Mouse (Mus musculus) forebrain, embryonic 15.5 days (tissue): ENCODE results near the gene Ifitm1. TPM values are rescaled to one million over a fixed set of nuclear protein-coding genes. Genes with fewer than 3 reads are reported as not detected.
"Not testable (repeated sequence)": the region's sequence is repeated elsewhere in the genome, so short reads cannot be mapped to it uniquely, and the experiment has no call there.

Experiments used
- ATAC-seq: fragments of 200-750 bp; cut with Nextera tagmentation; replicated peaks from 2 replicates; pipeline ENCODE4 v1.8.0; 2017; ENCODE audit warnings: mild to moderate bottlenecking, moderate TSS enrichment, moderate library complexity
- H3K27ac ChIP-seq: fragments of 300-500 bp; sonication (generic); replicated peaks from 2 replicates; pipeline ENCODE4 v1.5.1; 2015; ENCODE audit warnings: mild to moderate bottlenecking, inconsistent platforms
- H3K27me3 ChIP-seq: fragments of 300-500 bp; sonication (generic); 2 replicates; pipeline ENCODE4 v1.6.1; 2015; ENCODE audit warnings: inconsistent platforms
- H3K36me3 ChIP-seq: fragments of 300-500 bp; sonication (generic); 2 replicates; pipeline ENCODE4 v1.6.1; 2015; ENCODE audit warnings: mild to moderate bottlenecking, inconsistent platforms
- H3K4me1 ChIP-seq: fragments of 300-500 bp; sonication (generic); 2 replicates; pipeline ENCODE4 v1.6.1; 2015; ENCODE audit warnings: inconsistent platforms
- H3K4me2 ChIP-seq: fragments of 300-500 bp; sonication (generic); replicated peaks from 2 replicates; pipeline ENCODE4 v1.6.1; 2015; ENCODE audit warnings: mild to moderate bottlenecking, inconsistent platforms
- H3K4me3 ChIP-seq: fragments of 300-500 bp; sonication (generic); 2 replicates; pipeline ENCODE4 v1.5.1; 2015; ENCODE audit warnings: mild to moderate bottlenecking, inconsistent platforms
- H3K9ac ChIP-seq: fragments of 300-500 bp; sonication (generic); replicated peaks from 2 replicates; pipeline ENCODE4 v1.6.1; 2015; ENCODE audit warnings: mild to moderate bottlenecking, inconsistent platforms
- H3K9me3 ChIP-seq: fragments of 300-500 bp; sonication (generic); 2 replicates; pipeline ENCODE4 v1.6.1; 2016; ENCODE audit warnings: inconsistent platforms
- WGBS: fragments of 180-500 bp; shearing (Covaris S2); methylation state at CpG from one replicate; pipeline ENCODE4 v1.1.7; 2015; ENCODE audit warnings: mixed read lengths; 5-methylcytosine and 5-hydroxymethylcytosine counted together
- polyA plus RNA-seq: library from polyadenylated mRNA; unstranded; fragments of >200 nt; fragmentation: Nextera tagmentation; extraction: Ambion mirVana; gene quantifications from 2 replicates; pipeline ENCODE4 v1.2.1, GENCODE M21; 2015

Gene Ifitm1
- polyA plus RNA-seq, 1 experiment from 2014 or later: 6.5 TPM

DNA sequence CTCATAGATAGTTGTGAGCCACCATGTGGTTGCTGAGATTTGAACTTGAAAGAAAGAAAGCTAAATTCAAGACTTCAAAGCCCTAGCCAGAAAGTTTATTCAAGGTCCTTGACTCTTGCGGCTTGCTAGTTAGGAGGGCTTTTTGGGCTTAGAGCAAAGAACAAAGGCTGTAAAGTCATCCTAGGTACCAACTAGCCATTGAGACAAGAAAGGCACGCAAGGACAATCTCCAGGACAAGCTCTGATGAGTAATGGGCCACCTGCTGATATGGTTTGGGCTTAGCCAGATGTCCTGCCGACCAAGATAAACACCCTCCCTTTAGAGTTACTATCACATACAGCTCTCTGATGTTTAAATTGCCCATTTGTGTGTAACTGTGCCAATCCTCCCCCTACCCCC is 1.7 kb downstream of the Ifitm1 start:
- not testable (repeated sequence) for ATAC-seq

DNA sequence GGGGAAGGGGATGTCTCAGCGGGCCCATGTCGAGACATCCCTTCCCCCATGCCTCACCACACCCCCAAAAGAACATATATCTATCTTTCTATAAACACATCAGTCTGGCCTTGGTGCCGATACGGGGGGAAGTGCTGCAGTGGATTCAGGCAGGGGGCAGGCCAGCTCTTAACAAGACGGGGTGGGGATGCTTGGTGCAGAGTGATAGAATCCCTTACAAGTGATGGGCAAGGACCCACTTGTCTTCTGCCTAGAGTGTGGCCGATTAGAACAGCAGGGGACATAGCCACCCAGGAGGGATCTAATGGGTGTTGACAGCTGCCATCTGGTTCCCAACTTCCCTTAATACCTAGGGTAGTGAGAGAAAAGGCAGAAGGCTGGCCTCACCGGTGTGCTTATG is 3.9 kb downstream of the Ifitm1 start:
- H3K4me3 ChIP-seq: no peak overlapping the region
- H3K9me3 ChIP-seq: no peaks in the 10 kb centered on the region
- no peaks in the 10 kb centered on the region for H3K27me3 ChIP-seq
- no peak overlapping the region for H3K4me2 ChIP-seq
- H3K4me1 ChIP-seq: no peaks in the 10 kb centered on the region
- WGBS: 52% methylated on average over 7 of the region's 7 CpGs
- no peaks in the 10 kb centered on the region for H3K36me3 ChIP-seq
- H3K27ac ChIP-seq: no peak overlapping the region
- no peak overlapping the region for H3K9ac ChIP-seq
- no peak for ATAC-seq

More for the DNA sequence above, 1.7 kb downstream of the Ifitm1 start:
- not testable (repeated sequence) for H3K4me3 ChIP-seq, H3K36me3 ChIP-seq, H3K4me2 ChIP-seq, H3K9me3 ChIP-seq, H3K27ac ChIP-seq, H3K4me1 ChIP-seq, H3K27me3 ChIP-seq, H3K9ac ChIP-seq
- WGBS: 24% methylated on average over 3 of the region's 3 CpGs

DNA sequence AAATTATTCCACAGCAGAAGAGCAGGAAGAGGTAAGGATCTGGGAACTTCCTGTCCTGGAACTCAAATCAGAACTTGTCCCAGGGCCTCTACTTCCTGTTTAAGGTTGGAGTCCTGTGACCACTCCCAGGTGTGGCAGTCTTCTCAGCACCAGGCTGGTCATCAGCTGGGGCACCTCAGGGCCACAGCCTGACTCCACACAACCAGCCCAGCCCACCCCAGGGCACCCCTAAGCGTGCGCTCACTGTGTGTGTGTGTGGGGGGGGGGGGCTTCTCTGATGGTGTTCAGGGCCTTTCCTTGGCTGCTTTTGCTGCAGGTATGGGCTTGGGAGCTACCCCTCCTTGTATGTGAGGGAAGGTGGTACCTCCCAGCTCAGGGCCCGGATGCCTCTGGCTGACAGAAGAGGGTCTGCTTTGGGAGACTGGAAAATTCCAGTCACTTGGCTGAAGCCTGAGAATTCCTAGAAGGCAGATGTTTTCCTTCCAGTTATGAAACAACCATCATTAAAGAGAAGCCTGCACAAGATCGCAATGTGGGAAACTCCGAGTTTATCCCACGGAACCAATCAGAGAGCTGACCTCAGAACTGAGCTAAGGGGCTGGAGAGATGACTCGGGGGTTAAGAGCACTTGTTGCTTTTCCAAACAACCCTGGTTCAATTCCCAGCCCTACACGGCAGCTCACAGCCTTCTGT is 4.6 kb downstream of the Ifitm1 start:
- WGBS: 89% methylated on average over 8 of the region's 8 CpGs
- ATAC-seq: no peak

DNA sequence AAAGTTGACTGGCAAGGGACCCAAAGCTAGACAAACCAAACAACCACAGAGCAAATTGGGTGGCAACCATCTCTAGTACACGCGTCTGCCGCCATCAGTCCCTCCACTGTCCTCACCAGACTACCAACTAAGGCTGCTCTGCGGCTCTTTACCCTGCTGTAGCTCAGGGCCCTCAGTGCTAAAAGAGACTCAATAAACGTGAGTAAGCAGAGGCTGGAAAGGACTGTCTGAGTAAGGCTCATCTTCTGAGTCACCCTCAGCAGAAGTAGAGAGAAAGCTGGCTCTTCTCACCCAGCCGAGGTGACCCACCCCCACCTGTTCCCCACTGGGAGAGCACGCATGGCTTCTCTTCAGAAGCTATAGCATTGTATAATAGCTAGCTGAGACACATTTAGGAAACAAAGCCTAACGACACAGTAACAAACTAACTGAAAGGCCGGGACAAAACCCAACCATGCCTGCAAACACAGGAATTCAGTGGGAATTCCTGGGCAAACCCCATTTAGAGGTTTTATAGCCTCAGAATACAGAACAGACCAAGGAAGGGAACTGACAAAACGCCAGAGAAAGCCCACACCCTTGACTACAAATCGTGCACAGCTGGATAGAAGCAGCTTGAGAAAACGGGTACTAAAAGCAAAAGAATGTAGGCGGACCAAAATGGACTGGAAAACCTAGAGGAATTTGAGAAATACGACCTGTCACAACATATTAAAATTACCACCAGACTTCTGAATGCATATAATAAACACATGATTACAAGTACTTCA is 6.6 kb downstream of the Ifitm1 start:
- no peak overlapping the region for H3K4me2 ChIP-seq
- no peaks in the 10 kb centered on the region for H3K9me3 ChIP-seq
- no peaks in the 10 kb centered on the region for H3K36me3 ChIP-seq
- H3K4me1 ChIP-seq: no peaks in the 10 kb centered on the region
- no peak overlapping the region for H3K4me3 ChIP-seq
- WGBS: 23% methylated on average over 14 of the region's 14 CpGs
- H3K27me3 ChIP-seq: no peaks in the 10 kb centered on the region
- no peak for ATAC-seq
- H3K9ac ChIP-seq: no peak overlapping the region
- H3K27ac ChIP-seq: no peak overlapping the region

More for the DNA sequence above, 4.6 kb downstream of the Ifitm1 start:
- Histone ChIP-seq H3K36me3 (no peaks in the 10 kb centered on the region), H3K27ac (no peak overlapping the region), H3K4me1 (no peaks in the 10 kb centered on the region), H3K4me3 (no peak overlapping the region), H3K9ac (no peak overlapping the region), H3K27me3 (no peaks in the 10 kb centered on the region), H3K4me2 (no peak overlapping the region), H3K9me3 (no peaks in the 10 kb centered on the region)

DNA sequence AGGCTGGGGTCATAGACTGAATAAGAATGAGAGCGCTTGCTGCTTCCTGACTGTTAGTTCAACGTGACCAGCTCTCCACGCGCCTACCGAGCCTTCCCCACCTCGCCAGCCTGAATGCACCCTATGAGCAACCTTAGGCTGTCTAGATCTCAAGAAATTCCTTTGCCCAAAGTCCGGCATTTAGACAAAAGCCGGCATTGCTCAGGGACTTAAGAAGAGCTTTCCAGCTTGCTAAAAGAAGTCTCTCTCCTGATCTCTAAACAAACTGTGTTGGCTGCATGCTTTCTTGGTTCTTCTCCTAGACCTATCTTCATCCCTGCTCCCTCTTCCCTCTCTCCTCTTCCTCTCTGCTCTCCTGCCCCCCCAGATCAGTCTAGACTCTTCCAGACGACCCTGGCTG is 7.9 kb downstream of the Ifitm1 start:
- Histone ChIP-seq H3K4me1 (no peaks in the 10 kb centered on the region), H3K27ac (no peak overlapping the region), H3K9ac (no peak overlapping the region), H3K4me2 (no peak overlapping the region), H3K27me3 (no peaks in the 10 kb centered on the region), H3K36me3 (no peaks in the 10 kb centered on the region), H3K4me3 (no peak overlapping the region), H3K9me3 (no peaks in the 10 kb centered on the region)
- ATAC-seq: no peak
- 13% methylated on average over 9 of the region's 9 CpGs for WGBS

DNA sequence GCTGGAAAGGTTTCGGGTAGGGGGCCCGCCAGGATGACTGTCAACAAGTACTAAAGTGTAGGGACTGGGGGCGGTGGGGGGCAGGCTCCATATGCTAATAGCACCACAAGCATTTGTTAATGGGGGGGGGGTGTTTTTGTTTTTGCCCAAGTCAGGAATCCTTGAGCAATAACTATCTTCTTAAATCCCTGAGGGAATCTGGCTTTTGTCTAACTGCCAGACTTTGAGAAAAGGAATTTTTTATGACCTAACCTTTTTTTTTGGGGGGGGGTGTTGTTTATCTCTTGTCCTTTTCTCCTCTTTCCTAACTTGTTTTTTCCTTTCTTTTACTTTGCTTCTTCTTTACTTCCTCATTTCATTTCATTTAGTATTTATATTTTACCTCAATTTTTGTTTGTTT is 8.4 kb downstream of the Ifitm1 start:
- WGBS: 34% methylated on average over 3 of the region's 3 CpGs
- no peaks in the 10 kb centered on the region for H3K4me1 ChIP-seq
- no peaks in the 10 kb centered on the region for H3K9me3 ChIP-seq
- no peak overlapping the region for H3K4me3 ChIP-seq
- H3K36me3 ChIP-seq: no peaks in the 10 kb centered on the region
- ATAC-seq: no peak
- no peak overlapping the region for H3K9ac ChIP-seq
- H3K27ac ChIP-seq: no peak overlapping the region
- H3K4me2 ChIP-seq: no peak overlapping the region
- no peaks in the 10 kb centered on the region for H3K27me3 ChIP-seq

DNA sequence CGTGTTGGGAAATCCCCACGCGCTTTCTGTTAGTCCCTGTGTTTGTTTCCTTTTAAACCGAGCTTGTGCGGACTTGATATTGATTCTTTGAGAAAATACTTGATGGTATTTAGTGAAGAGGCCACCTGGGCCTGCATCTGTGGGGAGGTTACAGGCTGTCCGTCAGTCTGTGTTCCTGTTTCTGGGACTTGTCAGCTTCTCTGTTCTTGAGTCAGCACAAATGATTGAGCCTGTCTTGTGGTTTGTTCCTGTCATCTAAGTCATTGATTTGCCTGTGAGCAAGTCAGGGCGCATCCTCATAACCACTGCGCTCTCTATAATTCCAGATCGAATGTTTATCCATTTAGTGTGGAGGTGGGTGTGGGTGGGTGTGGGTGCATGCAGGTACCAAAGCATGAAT is 9.7 kb downstream of the Ifitm1 start:
- not testable (repeated sequence) for H3K4me3 ChIP-seq, H3K9me3 ChIP-seq, H3K27me3 ChIP-seq, H3K27ac ChIP-seq, H3K4me1 ChIP-seq, H3K4me2 ChIP-seq, H3K36me3 ChIP-seq, H3K9ac ChIP-seq, ATAC-seq
- WGBS: 95% methylated on average over 9 of the region's 9 CpGs

DNA sequence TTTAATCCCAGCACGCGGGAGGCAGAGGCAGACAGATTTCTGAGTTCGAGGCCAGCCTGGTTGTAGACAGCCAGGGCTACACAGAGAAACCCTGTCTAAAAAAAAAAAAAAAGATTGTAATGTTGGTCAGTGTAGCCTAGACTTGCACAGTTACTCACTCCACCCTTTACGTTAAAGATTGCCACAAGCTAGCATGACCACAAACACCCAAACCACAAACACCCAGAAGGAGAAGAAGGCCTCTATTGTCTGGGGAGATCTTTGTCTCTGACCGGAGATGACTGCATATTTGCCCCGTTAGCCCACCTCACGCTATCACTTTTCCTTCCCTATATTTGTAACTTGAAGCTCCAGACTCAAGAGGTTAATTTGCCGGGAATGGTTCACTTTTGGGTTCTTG is 14.7 kb downstream of the Ifitm1 start:
- 92% methylated on average over 8 of the region's 8 CpGs for WGBS
- ATAC-seq: no peak
- no peaks in the 10 kb centered on the region for H3K27me3 ChIP-seq
- no peak overlapping the region for H3K4me3 ChIP-seq
- no peaks in the 10 kb centered on the region for H3K9me3 ChIP-seq
- no peaks in the 10 kb centered on the region for H3K36me3 ChIP-seq
- no peak overlapping the region for H3K27ac ChIP-seq
- H3K4me2 ChIP-seq: no peak overlapping the region
- no peaks in the 10 kb centered on the region for H3K4me1 ChIP-seq
- H3K9ac ChIP-seq: no peak overlapping the region

DNA sequence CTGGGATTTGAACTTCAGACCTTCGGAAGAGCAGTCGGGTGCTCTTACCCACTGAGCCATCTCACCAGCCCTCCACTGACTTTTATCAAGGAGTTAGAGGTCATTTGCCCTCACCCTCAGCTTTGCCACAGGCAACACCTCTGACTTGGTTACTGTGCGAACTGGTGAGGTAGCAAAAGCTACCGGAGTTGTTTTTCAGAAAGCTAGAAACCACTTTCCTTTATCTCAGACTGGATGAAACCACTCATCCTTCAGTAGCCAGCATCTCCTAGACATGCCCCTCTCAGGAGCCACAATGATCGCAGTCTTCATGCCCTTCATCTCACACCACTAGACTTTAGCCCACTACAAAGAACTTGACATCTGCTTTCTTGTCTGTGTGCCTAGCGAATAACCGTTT is 15.9 kb downstream of the Ifitm1 start:
- H3K4me3 ChIP-seq: no peak overlapping the region

DNA sequence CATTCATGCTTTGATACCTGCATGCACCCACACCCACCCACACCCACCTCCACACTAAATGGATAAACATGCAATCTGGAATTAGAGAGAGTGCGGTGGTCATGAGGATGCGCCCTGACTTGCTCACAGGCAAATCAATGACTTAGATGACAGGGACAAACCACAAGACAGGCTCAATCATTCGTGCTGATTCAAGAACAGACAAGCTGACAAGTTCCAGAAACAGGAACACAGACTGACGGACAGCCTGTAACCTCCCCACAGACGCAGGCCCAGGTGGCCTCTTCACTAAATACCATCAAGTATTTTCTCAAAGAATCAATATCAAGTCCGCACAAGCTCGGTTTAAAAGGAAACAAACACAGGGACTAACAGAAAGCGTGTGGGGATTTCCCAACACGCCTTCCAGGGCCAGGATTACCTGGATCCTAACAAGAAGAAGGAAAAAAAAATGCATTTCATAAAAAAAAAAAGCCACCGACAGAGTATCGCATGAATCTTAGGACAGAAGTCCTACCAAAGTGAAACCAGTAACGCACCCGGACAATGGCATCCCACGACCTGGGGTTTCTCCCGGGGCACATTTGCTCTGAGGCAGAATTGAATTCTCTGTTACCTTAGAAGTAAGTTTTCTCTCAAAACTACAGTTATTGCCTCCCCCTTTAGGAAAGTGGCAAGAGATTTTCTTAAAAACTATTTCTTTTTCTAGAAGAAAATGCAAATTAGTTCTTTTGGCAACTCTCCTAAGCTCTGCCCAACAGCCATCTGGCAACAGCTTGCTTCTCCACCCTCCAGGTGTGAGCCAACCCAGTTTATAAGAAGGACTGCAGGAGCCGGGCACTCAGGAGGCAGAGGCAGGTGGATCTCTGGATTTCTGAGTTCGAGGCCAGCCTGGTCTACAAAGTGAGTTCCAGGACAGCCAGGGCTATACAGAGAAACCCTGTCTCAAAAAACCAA is 20.4 kb downstream of the Ifitm1 start:
- 86% methylated on average over 17 of the region's 17 CpGs for WGBS
- Histone ChIP-seq H3K4me3 (no peak overlapping the region), H3K4me1 (no peaks in the 10 kb centered on the region), H3K9ac (no peak overlapping the region), H3K36me3 (no peaks in the 10 kb centered on the region), H3K4me2 (no peak overlapping the region), H3K9me3 (no peaks in the 10 kb centered on the region), H3K27me3 (no peaks in the 10 kb centered on the region), H3K27ac (no peak overlapping the region)
- ATAC-seq: no peak

More for the DNA sequence above, 15.9 kb downstream of the Ifitm1 start:
- Histone ChIP-seq H3K36me3 (no peaks in the 10 kb centered on the region), H3K4me2 (no peak overlapping the region), H3K27me3 (no peaks in the 10 kb centered on the region), H3K4me1 (no peaks in the 10 kb centered on the region), H3K9ac (no peak overlapping the region), H3K27ac (no peak overlapping the region), H3K9me3 (no peaks in the 10 kb centered on the region)
- 94% methylated on average over 7 of the region's 7 CpGs for WGBS
- no peak for ATAC-seq

DNA sequence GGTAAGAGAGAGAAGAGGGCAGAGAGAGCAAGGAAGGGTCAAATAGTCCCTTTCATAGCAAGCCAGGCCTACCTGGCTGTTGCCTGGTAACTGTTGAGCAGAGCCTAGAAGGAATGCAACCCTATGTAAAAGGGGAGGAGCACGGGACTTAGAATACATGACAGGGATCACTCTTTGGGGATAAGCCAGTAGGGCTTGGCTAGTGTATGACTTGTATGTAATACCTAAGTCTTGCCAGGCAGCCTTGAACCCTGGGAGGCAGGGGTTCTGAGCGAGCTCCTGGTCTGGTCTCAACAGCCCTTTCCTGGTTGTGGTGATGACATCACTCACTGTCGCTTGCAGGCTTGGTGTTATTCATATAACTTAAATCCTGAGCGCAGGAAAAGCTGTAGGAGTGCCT is 22.0 kb downstream of the Ifitm1 start:
- no peaks in the 10 kb centered on the region for H3K36me3 ChIP-seq
- no peaks in the 10 kb centered on the region for H3K9me3 ChIP-seq
- H3K4me1 ChIP-seq: no peaks in the 10 kb centered on the region
- no peak overlapping the region for H3K4me3 ChIP-seq
- ATAC-seq: no peak
- H3K27me3 ChIP-seq: no peaks in the 10 kb centered on the region
- no peak overlapping the region for H3K27ac ChIP-seq
- WGBS: 80% methylated on average over 4 of the region's 4 CpGs
- H3K9ac ChIP-seq: no peak overlapping the region
- no peak overlapping the region for H3K4me2 ChIP-seq

DNA sequence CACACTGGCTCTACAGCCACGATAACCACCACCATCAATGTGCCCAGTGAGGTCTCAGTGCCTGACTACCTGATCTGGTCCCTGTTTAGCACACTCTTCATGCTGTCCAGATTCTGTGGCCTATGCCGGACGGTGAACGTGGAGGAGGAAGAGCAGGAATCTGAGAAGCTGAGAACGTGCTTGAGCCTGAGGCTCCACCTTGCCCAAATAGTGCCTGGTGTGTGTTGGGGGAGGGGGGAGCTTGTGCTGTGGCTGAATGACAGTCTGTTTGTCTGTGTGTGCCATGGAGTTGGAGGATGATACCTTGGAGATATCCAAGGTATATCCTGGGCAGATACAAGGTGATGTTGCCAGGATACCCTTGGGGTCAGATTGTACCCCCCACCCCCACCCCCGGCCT is 23.2 kb downstream of the Ifitm1 start:
- Histone ChIP-seq H3K27ac (no peak overlapping the region), H3K4me3 (no peak overlapping the region), H3K36me3 (no peaks in the 10 kb centered on the region)

More for the DNA sequence above, 23.2 kb downstream of the Ifitm1 start:
- WGBS: 77% methylated on average over 6 of the region's 6 CpGs
- no peak overlapping the region for H3K4me2 ChIP-seq
- no peaks in the 10 kb centered on the region for H3K9me3 ChIP-seq
- no peaks in the 10 kb centered on the region for H3K27me3 ChIP-seq
- no peak overlapping the region for H3K9ac ChIP-seq
- ATAC-seq: no peak
- H3K4me1 ChIP-seq: no peaks in the 10 kb centered on the region
